Mouse (Mus musculus) neural tube, embryonic 12.5 days (tissue): ENCODE measurements around the gene Anks1b. TPM values are rescaled to one million over a fixed set of nuclear protein-coding genes. Genes with fewer than 3 reads are reported as not detected.

Experiments
- ATAC-seq: fragments of 200-750 bp; cut with Nextera tagmentation; 2 replicates; pipeline ENCODE4 v1.8.0; 2017; ENCODE audit warnings: low read depth, mild to moderate bottlenecking, moderate TSS enrichment, moderate library complexity; ENCODE audit not compliant: low FRiP score
- H3K27ac ChIP-seq: fragments of 300-500 bp; sonication (generic); 2 replicates; pipeline ENCODE4 v1.5.1; 2016
- H3K27me3 ChIP-seq: fragments of 300-500 bp; sonication (generic); replicated peaks from 2 replicates; pipeline ENCODE4 v1.6.1; 2016; ENCODE audit warnings: mild to moderate bottlenecking
- H3K36me3 ChIP-seq: fragments of 300-500 bp; sonication (generic); 2 replicates; pipeline ENCODE4 v1.6.1; 2016; ENCODE audit warnings: mild to moderate bottlenecking
- H3K4me1 ChIP-seq: fragments of 300-500 bp; sonication (generic); 2 replicates; pipeline ENCODE4 v1.6.1; 2016
- H3K4me2 ChIP-seq: fragments of 300-500 bp; sonication (generic); replicated peaks from 2 replicates; pipeline ENCODE4 v1.6.1; 2016; ENCODE audit warnings: mild to moderate bottlenecking
- H3K4me3 ChIP-seq: fragments of 300-500 bp; sonication (generic); 2 replicates; pipeline ENCODE4 v1.5.1; 2016
- H3K9ac ChIP-seq: fragments of 300-500 bp; sonication (generic); 2 replicates; pipeline ENCODE4 v1.6.1; 2016; ENCODE audit warnings: mild to moderate bottlenecking
- H3K9me3 ChIP-seq: fragments of 300-500 bp; sonication (generic); 2 replicates; pipeline ENCODE4 v1.6.1; 2016; ENCODE audit warnings: mild to moderate bottlenecking
- WGBS: fragments of 180-500 bp; shearing (Covaris S2); methylation state at CpG from one replicate; pipeline ENCODE4 v1.1.7; 2016; 5-methylcytosine and 5-hydroxymethylcytosine counted together
- polyA plus RNA-seq: library from polyadenylated mRNA; unstranded; fragments of >200 nt; fragmentation: Nextera tagmentation; extraction: Ambion mirVana; gene quantifications from 2 replicates; pipeline ENCODE4 v1.2.1, GENCODE M21; 2016

Gene Anks1b
- polyA plus RNA-seq, 1 experiment from 2014 or later: 25.1 TPM

- no peak overlapping the region for H3K9ac ChIP-seq
- H3K4me2 ChIP-seq: no peak overlapping the region
- no peak for ATAC-seq
- H3K36me3 ChIP-seq: no peaks in the 10 kb centered on the region
- no peaks in the 10 kb centered on the region for H3K27me3 ChIP-seq
- H3K4me3 ChIP-seq: no peak overlapping the region
- no peaks in the 10 kb centered on the region for H3K9me3 ChIP-seq
- 78% methylated on average over 11 of the region's 11 CpGs for WGBS
- H3K27ac ChIP-seq: no peak overlapping the region
- H3K4me1 ChIP-seq: no peaks in the 10 kb centered on the region
These were observed 1019.4 kb downstream of the Anks1b start for GRCm38 (mm10) chr10:90892728-90893127.

DNA sequence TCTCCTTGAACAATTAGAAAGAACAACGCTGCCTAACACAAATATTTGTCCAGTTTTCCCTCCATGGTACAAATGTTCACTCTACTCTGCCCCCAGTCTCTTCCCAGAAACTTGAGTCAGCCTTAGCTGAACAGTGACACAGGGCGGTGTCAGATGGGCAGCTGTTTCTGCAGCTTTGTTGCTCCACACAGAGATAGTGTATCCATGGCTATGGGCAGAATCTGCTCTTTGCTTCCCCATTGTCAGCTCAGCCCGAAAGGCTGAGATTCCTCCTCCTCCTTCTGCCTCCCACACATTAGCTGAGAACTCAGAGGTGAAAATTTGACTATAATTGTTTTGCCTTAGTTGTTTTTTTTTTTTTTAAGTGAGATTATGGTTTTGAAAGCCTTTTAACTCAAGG lies 1024.6 kb downstream of the Anks1b start:
- Histone ChIP-seq H3K9me3 (no peaks in the 10 kb centered on the region), H3K36me3 (no peaks in the 10 kb centered on the region), H3K4me3 (no peak overlapping the region), H3K27me3 (no peaks in the 10 kb centered on the region), H3K4me2 (no peak overlapping the region), H3K4me1 (no peaks in the 10 kb centered on the region), H3K9ac (no peak overlapping the region), H3K27ac (no peak overlapping the region)
- ATAC-seq: no peak
- 82% methylated on average over 3 of the region's 3 CpGs for WGBS

- Histone ChIP-seq H3K4me2 (no peak overlapping the region), H3K4me1 (no peaks in the 10 kb centered on the region), H3K27ac (no peak overlapping the region), H3K36me3 (no peaks in the 10 kb centered on the region), H3K4me3 (no peak overlapping the region), H3K9me3 (no peaks in the 10 kb centered on the region), H3K9ac (no peak overlapping the region), H3K27me3 (no peaks in the 10 kb centered on the region)
- ATAC-seq: no peak
These were observed 1030.9 kb downstream of the Anks1b start for GRCm38 (mm10) chr10:90904185-90904584.

DNA sequence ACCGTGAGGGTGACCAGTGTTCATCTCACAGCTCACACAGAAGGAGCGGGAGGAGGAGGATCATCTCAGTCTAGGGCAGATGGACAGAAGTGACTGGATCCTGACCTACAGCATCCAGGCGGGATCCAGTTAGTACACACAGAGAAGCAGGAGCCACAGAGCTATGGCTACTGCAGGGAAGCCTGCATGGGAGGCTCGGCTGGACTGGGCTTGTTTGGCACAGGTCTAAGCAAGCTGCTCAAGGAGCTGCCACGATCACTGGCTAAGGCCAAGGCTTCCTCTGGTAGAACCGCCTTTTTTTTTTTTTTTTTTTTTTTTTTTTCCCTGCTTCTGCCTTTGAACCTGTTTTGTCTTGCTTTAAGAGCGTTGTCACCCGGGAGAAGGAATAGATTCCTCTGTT lies 1034.1 kb downstream of the Anks1b start:
- ATAC-seq: no peak
- H3K27ac ChIP-seq: no peak overlapping the region
- no peak overlapping the region for H3K9ac ChIP-seq
- no peaks in the 10 kb centered on the region for H3K27me3 ChIP-seq
- no peaks in the 10 kb centered on the region for H3K4me1 ChIP-seq
- H3K4me3 ChIP-seq: no peak overlapping the region
- H3K36me3 ChIP-seq: no peaks in the 10 kb centered on the region
- H3K9me3 ChIP-seq: no peaks in the 10 kb centered on the region
- H3K4me2 ChIP-seq: no peak overlapping the region
- WGBS: 82% methylated on average over 8 of the region's 8 CpGs

GRCm38 (mm10) chr10:90923476-90923875 lies 1050.2 kb downstream of the Anks1b start:
- 91% methylated on average over 7 of the region's 7 CpGs for WGBS
- ATAC-seq: no peak

GRCm38 (mm10) chr10:90933088-90933487 lies 1059.8 kb downstream of the Anks1b start:
- Histone ChIP-seq H3K27ac (no peak overlapping the region), H3K36me3 (no peaks in the 10 kb centered on the region), H3K27me3 (no peaks in the 10 kb centered on the region), H3K4me2 (no peak overlapping the region), H3K4me1 (peaks cover 10% of the 10 kb centered on the region; the same call in 1 of the 2 replicates), H3K9ac (no peak overlapping the region), H3K4me3 (no peak overlapping the region), H3K9me3 (no peaks in the 10 kb centered on the region)
- ATAC-seq: no peak
- 77% methylated on average over 5 of the region's 5 CpGs for WGBS

More at GRCm38 (mm10) chr10:90923476-90923875, 1050.2 kb downstream of the Anks1b start:
- no peak overlapping the region for H3K4me3 ChIP-seq
- H3K27me3 ChIP-seq: no peaks in the 10 kb centered on the region
- H3K36me3 ChIP-seq: no peaks in the 10 kb centered on the region
- H3K9me3 ChIP-seq: no peaks in the 10 kb centered on the region
- no peak overlapping the region for H3K4me2 ChIP-seq
- no peak overlapping the region for H3K9ac ChIP-seq
- no peak overlapping the region for H3K27ac ChIP-seq
- no peaks in the 10 kb centered on the region for H3K4me1 ChIP-seq

DNA sequence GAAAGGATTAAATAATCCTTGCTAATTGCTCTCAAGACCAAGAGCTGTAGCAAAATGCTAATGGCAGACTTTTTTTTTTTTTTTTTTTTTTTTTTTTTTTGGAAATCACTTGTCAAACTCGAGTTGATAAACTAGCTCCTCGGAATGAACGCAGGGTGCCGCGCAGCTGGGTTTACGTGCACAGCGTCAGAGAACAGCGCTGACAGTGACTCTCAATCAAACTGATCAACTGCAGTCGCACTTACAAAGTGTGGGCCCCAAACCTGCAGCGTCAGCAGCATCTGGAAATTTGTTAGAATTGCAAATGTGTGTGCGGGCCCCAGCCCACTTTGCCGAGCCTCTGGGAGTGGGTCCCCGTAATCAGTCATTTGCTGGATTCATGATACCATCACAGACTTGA lies 1061.4 kb downstream of the Anks1b start:
- Histone ChIP-seq H3K4me2 (no peak overlapping the region), H3K4me3 (no peak overlapping the region), H3K27me3 (no peaks in the 10 kb centered on the region), H3K4me1 (peaks cover 10% of the 10 kb centered on the region; the same call in 1 of the 2 replicates), H3K36me3 (no peaks in the 10 kb centered on the region), H3K9me3 (no peaks in the 10 kb centered on the region), H3K9ac (no peak overlapping the region), H3K27ac (no peak overlapping the region)
- 53% methylated on average over 13 of the region's 13 CpGs for WGBS
- no peak for ATAC-seq

GRCm38 (mm10) chr10:90937721-90938460 lies 1064.6 kb downstream of the Anks1b start:
- no peaks in the 10 kb centered on the region for H3K9me3 ChIP-seq
- H3K4me1 ChIP-seq: 0 out of 2 replicates have a peak, but pooled peaks cover 4% of the 10 kb centered on the region
- H3K4me2 ChIP-seq: no peak overlapping the region
- no peak overlapping the region for H3K4me3 ChIP-seq
- 0 out of 2 replicates have a peak, but pooled peaks cover 2% of the 10 kb centered on the region for H3K36me3 ChIP-seq
- ATAC-seq: no peak
- no peak overlapping the region for H3K9ac ChIP-seq
- no peaks in the 10 kb centered on the region for H3K27me3 ChIP-seq
- no peak overlapping the region for H3K27ac ChIP-seq
- WGBS: 87% methylated on average over 5 of the region's 5 CpGs

- no peak overlapping the region for H3K9ac ChIP-seq
- WGBS: 83% methylated on average over 15 of the region's 15 CpGs
- H3K4me2 ChIP-seq: no peak overlapping the region
- H3K36me3 ChIP-seq: peaks cover 5% of the 10 kb centered on the region; the same call in 1 of the 2 replicates
- H3K27ac ChIP-seq: no peak overlapping the region
- H3K4me3 ChIP-seq: no peak overlapping the region
- H3K27me3 ChIP-seq: no peaks in the 10 kb centered on the region
- ATAC-seq: no peak
- H3K9me3 ChIP-seq: no peaks in the 10 kb centered on the region
- H3K4me1 ChIP-seq: no peaks in the 10 kb centered on the region
These were observed 1067.5 kb downstream of the Anks1b start for GRCm38 (mm10) chr10:90940521-90941520.

- WGBS: 85% methylated on average over 14 of the region's 14 CpGs
- Histone ChIP-seq H3K27ac (no peak overlapping the region), H3K9me3 (no peaks in the 10 kb centered on the region), H3K4me2 (no peak overlapping the region), H3K4me3 (no peak overlapping the region), H3K9ac (no peak overlapping the region), H3K4me1 (no peaks in the 10 kb centered on the region), H3K27me3 (no peaks in the 10 kb centered on the region), H3K36me3 (peaks cover 5% of the 10 kb centered on the region; the same call in 1 of the 2 replicates)
- ATAC-seq: no peak
These were observed 1068.8 kb downstream of the Anks1b start for GRCm38 (mm10) chr10:90942001-90942700.

DNA sequence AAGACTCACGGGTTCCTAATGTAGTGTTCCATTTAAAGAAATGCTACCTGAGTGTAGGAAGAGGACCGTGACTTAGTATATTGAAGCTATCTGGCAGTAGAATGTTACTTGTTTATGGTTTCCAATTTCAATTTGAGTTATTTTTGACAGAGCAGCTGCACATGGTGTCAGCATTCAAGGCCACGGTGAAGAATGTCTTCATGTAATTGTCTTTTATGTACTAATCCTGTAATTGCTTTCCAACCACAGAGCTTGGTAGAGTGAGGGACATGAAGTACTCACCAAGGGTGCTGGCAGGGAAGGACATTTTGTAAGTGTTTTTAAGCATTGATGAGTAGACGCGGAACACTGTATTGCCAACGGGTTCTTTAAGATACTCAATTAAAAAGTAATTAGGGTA lies 1073.7 kb downstream of the Anks1b start:
- H3K4me3 ChIP-seq: no peak overlapping the region
- H3K27me3 ChIP-seq: no peaks in the 10 kb centered on the region
- H3K9me3 ChIP-seq: no peaks in the 10 kb centered on the region
- no peak overlapping the region for H3K9ac ChIP-seq
- ATAC-seq: no peak
- H3K4me2 ChIP-seq: no peak overlapping the region
- no peak overlapping the region for H3K27ac ChIP-seq
- no peaks in the 10 kb centered on the region for H3K4me1 ChIP-seq
- peaks cover 5% of the 10 kb centered on the region; the same call in 1 of the 2 replicates for H3K36me3 ChIP-seq
- WGBS: 89% methylated on average over 6 of the region's 6 CpGs
